Mouse (Mus musculus): Measurements from ENCODE around the gene Serpina11. TPM values are rescaled to one million over a fixed set of nuclear protein-coding genes. Genes with fewer than 3 reads are reported as not detected.

The Serpina11 gene
- total and polyA plus RNA-seq, 3 experiments: 0.27 to 0.50 (median 0.34) TPM

GRCm38 (mm10) chr12:103995292-103996072 lies 5.7 kb upstream of the Serpina11 start:
- DNase-seq (ENCODE audit: extremely low read depth): peak; percentile 75
- TF ChIP-seq MEF2A (IDR thresholded peaks at IDR 0.05; ENCODE audit: borderline replicate concordance, low read depth, low read length): no peak
- TF ChIP-seq PAX5 (IDR thresholded peaks at IDR 0.05; ENCODE audit: low read length): no peak
- no peak for TF ChIP-seq EP300 (IDR thresholded peaks at IDR 0.05; ENCODE audit: low read length)
- TF ChIP-seq POLR2AphosphoS2 (IDR thresholded peaks at IDR 0.05; ENCODE audit: low read depth, low read length): no peak
- TF ChIP-seq JUN (IDR thresholded peaks at IDR 0.05; ENCODE audit: insufficient read depth, low read depth, low read length): no peak
- TF ChIP-seq USF1 (IDR thresholded peaks at IDR 0.05; ENCODE audit: low read depth, low read length): no peak
- 0 out of 2 replicates have a peak, but pooled peaks have one; percentile 35 for TF ChIP-seq JUND (conservative IDR thresholded peaks at IDR 0.05; ENCODE audit: low read depth, low read length)
- no peak for TF ChIP-seq KAT2A (IDR thresholded peaks at IDR 0.05; ENCODE audit: insufficient replicate concordance, low read length)
- TF ChIP-seq ZMIZ1 (IDR thresholded peaks at IDR 0.05; ENCODE audit: low read depth, low read length): no peak
- peak; percentile 62 for TF ChIP-seq ZC3H11A (IDR thresholded peaks at IDR 0.05; ENCODE audit: low read depth, low read length)
- TF ChIP-seq ZNF384 (IDR thresholded peaks at IDR 0.05; ENCODE audit: low read depth, low read length): no peak
- TF ChIP-seq MAX (IDR thresholded peaks at IDR 0.05; ENCODE audit: low read length): no peak
- no peak for TF ChIP-seq BHLHE40 (IDR thresholded peaks at IDR 0.05; ENCODE audit: low read depth, low read length)
- TF ChIP-seq CTCF (conservative IDR thresholded peaks at IDR 0.05 in 1 of 2, IDR thresholded peaks at IDR 0.05 in 1 of 2; ENCODE audit: low read depth in 2 of 2, low read length in 2 of 2): peak; percentile 76 to 87; a peak in 3 of 4 replicates
- no peak for TF ChIP-seq RCOR1 (conservative IDR thresholded peaks at IDR 0.05; ENCODE audit: low read depth, low read length)
- no peak for TF ChIP-seq TBP (conservative IDR thresholded peaks at IDR 0.05; ENCODE audit: low read depth, low read length)
- TF ChIP-seq GABPA (IDR thresholded peaks at IDR 0.05; ENCODE audit: insufficient replicate concordance, low read depth, low read length): no peak
- no peak; the same call in 1 of the 2 replicates for TF ChIP-seq IRF4 (IDR thresholded peaks at IDR 0.05; ENCODE audit: low read depth, low read length)
- no peak for TF ChIP-seq ZKSCAN1 (IDR thresholded peaks at IDR 0.05; ENCODE audit: borderline replicate concordance, low read depth, low read length)
- no peak for TF ChIP-seq MAZ (IDR thresholded peaks at IDR 0.05; ENCODE audit: low read depth, low read length)
- no peak for TF ChIP-seq E2F4 (IDR thresholded peaks at IDR 0.05; ENCODE audit: insufficient replicate concordance, low read depth, low read length)
- TF ChIP-seq ETS1 (conservative IDR thresholded peaks at IDR 0.05; ENCODE audit: low read depth, low read length): no peak
- peak; percentile 78 for TF ChIP-seq RAD21 (IDR thresholded peaks at IDR 0.05; ENCODE audit: low read depth, low read length)
- peak; percentile 91 for TF ChIP-seq SMC3 (IDR thresholded peaks at IDR 0.05; ENCODE audit: low read depth, low read length)
- TF ChIP-seq SIN3A (IDR thresholded peaks at IDR 0.05; ENCODE audit: low read length): no peak
- no peak for TF ChIP-seq MAFK (IDR thresholded peaks at IDR 0.05; ENCODE audit: insufficient replicate concordance, low read length)
- TF ChIP-seq ELF1 (IDR thresholded peaks at IDR 0.05; ENCODE audit: low read depth, low read length): no peak
- no peak for TF ChIP-seq POLR2A (IDR thresholded peaks at IDR 0.05; ENCODE audit: low read depth, low read length)

More at GRCm38 (mm10) chr12:103995292-103996072, 5.7 kb upstream of the Serpina11 start:
- Histone ChIP-seq H3K9me3 (replicated peaks; ENCODE audit: low read length) (no peaks in the 10 kb centered on the region), H3K27me3 (replicated peaks) (peaks cover 18% of the 10 kb centered on the region), H3K4me3 (replicated peaks in 1 of 3; ENCODE audit: low read depth in 2 of 3, low read length in 2 of 3, poor library complexity in 1 of 3) (no peak overlapping the region), H3K79me2 (replicated peaks; ENCODE audit: control insufficient read depth, extremely low read depth, insufficient read depth, poor library complexity, severe bottlenecking) (no peaks in the 10 kb centered on the region), H3K9ac (ENCODE audit: insufficient read depth, low read depth) (no peak overlapping the region), H3K36me3 (replicated peaks in 1 of 2; ENCODE audit: control insufficient read depth in 1 of 2, insufficient read depth in 1 of 2, low read length in 1 of 2) (no peaks in the 10 kb centered on the region), H3K4me2 (ENCODE audit: insufficient read depth, low read depth, poor library complexity, severe bottlenecking) (no peak overlapping the region), H3K27ac (ENCODE audit: insufficient read depth, low read depth) (no peak overlapping the region), H3K4me1 (ENCODE audit: control insufficient read depth in 1 of 2, insufficient read depth in 2 of 2) (peaks cover 3 to 10% of the 10 kb centered on the region in 2 experiments; a peak in 2 of 4 replicates)
- in situ Hi-C loops (cut with MboI; ENCODE audit: low pct_ligation_motif_present, low pct_unique_long_range_greater_than_20kb, low sequenced_read_pairs) (loop anchor here (5.0 kb wide), 2 partner anchors 37 to 67 kb away; no protein-coding TSS in a partner anchor), dilution Hi-C loops (cut with MboI; ENCODE audit: extremely low pct_ligation_motif_present, extremely low pct_unique_long_range_greater_than_20kb, low sequenced_read_pairs) (no loop called here)

Data from CH12.LX (cell line).